Mouse (Mus musculus) effector memory CD4-positive, alpha-beta T cell, adult 7 months (primary cell): ENCODE results near the gene Gm3625. TPM values are rescaled to one million over a fixed set of nuclear protein-coding genes. Genes with fewer than 3 reads are reported as not detected.

ENCODE experiments used
- polyA plus RNA-seq: library from polyadenylated mRNA; unstranded; fragments of 100-300 nt; shearing (Covaris generic); gene quantifications from one replicate; pipeline ENCODE4 v1.2.1, GENCODE M21; 2017

Gm3625 gene
- not detected for polyA plus RNA-seq

DNA sequence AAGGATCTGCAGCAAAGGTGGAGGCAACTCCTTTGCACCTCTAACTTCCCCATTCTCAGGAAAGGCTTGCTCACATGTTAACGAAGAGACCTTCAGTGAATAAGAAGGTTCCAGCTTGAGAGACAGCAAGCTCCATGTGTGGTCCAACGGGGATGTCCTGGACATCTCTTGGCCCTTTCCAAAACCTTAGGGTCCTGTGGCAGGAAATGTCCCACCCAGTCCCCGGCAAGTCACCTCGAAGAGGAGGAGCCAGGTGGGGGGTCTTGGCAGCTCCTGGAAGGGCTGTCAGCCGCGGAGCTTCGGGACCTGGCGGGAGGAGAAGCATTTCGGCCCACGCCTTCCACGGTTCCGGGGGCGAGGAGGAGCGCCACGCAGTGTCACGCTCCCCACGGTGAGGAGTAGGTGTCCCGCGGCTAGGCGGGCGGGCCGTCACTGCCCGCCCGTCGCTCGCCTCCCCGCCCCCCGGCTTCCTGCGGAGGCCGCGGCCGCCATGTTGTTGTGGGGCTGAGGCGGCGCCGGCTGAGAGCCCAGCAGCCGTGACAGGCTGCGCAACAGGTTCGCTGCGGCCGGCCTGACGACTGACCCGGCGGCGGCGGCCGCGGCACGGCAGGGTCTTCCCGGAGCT is at the start of gene Gm3625, which contains the start of gene Itsn2:
Gene Gm3625 (minus strand): TSS at position 387 of the 625 bp plus-strand sequence.
Gene Itsn2 (plus strand): TSS at position 98 of the 625 bp plus-strand sequence.

Other genes with a start within 250 kb of the Gm3625 start
- 68.3 TPM for gene Ncoa1, start 115.7 kb downstream of the Gm3625 start, polyA plus RNA-seq
- gene Itsn2, start 289 bp downstream of the Gm3625 start, polyA plus RNA-seq = 166 TPM
- gene Fam228a, start 145.5 kb upstream of the Gm3625 start, polyA plus RNA-seq = 0.34 TPM
- gene Pfn4, start 176.1 kb upstream of the Gm3625 start, polyA plus RNA-seq = not detected
- not detected for gene Fam228b, start 176.3 kb upstream of the Gm3625 start, polyA plus RNA-seq
- gene Sf3b6, start 224.6 kb upstream of the Gm3625 start, polyA plus RNA-seq = 358 TPM
- gene Fkbp1b, start 248.7 kb upstream of the Gm3625 start, polyA plus RNA-seq = not detected